Mouse (Mus musculus): ENCODE data around the gene Cuzd1.

DNA sequence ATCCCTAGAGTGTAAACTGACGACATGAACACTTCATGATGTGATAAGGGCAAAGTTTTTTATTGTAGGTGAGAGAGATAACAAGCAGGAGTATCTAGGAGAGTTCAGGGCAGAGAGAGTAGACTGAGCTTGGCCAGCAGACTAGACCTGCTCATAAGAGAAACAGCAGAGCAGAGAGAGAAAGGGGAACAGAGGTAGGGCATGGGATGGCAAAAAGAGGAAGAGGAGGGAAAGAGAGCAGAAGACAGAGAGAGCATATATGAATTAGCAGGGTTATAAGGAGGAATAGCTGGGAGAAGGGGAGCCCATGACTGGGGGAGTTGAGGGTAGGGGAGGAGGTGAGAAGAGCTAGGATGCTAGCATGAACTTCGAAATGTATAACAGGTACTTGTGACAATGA is 9.6 kb upstream of the Cuzd1 start:
- TF ChIP-seq ZNF384 (IDR thresholded peaks at IDR 0.05; ENCODE audit: low read depth, low read length) (no peak), CHD2 (IDR thresholded peaks at IDR 0.05; ENCODE audit: low read depth, low read length) (no peak)

Data from ES-E14 (cell line).